In genomic region chr10:67116251-67116650, GRCm38 (mm10) we compare ENCODE assay signal across 8 mouse cellular contexts. TPM values are rescaled to one million over a fixed set of nuclear protein-coding genes. Genes with fewer than 3 reads are reported as not detected.
DNase-seq lines count a peak whose midpoint lies in the region; ATAC-seq and TF ChIP-seq lines count a peak whose summit lies in the region.

No protein-coding gene starts in this region.

- peak overlapping the region; percentile 39; the same call in 1 of the 2 replicates for H3K27ac ChIP-seq in forebrain, embryonic 16.5 days (ENCODE audit: low read length)
- no peak overlapping the region for H3K27ac ChIP-seq in forebrain, embryonic 11.5 days (ENCODE audit: low read depth, low read length)
- peak overlapping the region; percentile 13; the same call in 1 of the 2 replicates for H3K27ac ChIP-seq in midbrain, embryonic 14.5 days (replicated peaks; ENCODE audit: low read depth, low read length)
- H3K27ac ChIP-seq in midbrain, embryonic 11.5 days (ENCODE audit: low read depth, low read length), result no peak overlapping the region
- peak overlapping the region; percentile 60; the same call in 1 of the 2 replicates for H3K27ac ChIP-seq in heart, postnatal 0 days (ENCODE audit: low read depth)

- H3K27me3 ChIP-seq in forebrain, embryonic 16.5 days (replicated peaks; ENCODE audit: control insufficient read depth, insufficient read depth, low read length), result no peaks in the 10 kb centered on the region
- H3K27me3 ChIP-seq in forebrain, embryonic 11.5 days (ENCODE audit: control insufficient read depth, insufficient read depth, low read length), result no peaks in the 10 kb centered on the region
- H3K27me3 ChIP-seq in midbrain, embryonic 14.5 days (ENCODE audit: control insufficient read depth, insufficient read depth, low read length), result no peaks in the 10 kb centered on the region
- H3K27me3 ChIP-seq in midbrain, embryonic 11.5 days (ENCODE audit: control insufficient read depth, insufficient read depth, low read length), result no peaks in the 10 kb centered on the region
- no peaks in the 10 kb centered on the region for H3K27me3 ChIP-seq in heart, postnatal 0 days (ENCODE audit: control insufficient read depth, insufficient read depth, low read length)

- no peak overlapping the region for H3K4me2 ChIP-seq in forebrain, embryonic 16.5 days (ENCODE audit: low read length)
- H3K4me2 ChIP-seq in forebrain, embryonic 11.5 days (ENCODE audit: low read depth, low read length, severe bottlenecking), result no peak overlapping the region
- no peak overlapping the region for H3K4me2 ChIP-seq in midbrain, embryonic 14.5 days (ENCODE audit: low read length)
- H3K4me2 ChIP-seq in midbrain, embryonic 11.5 days, result no peak overlapping the region
- H3K4me2 ChIP-seq in heart, postnatal 0 days (ENCODE audit: low read depth, low read length), result no peak overlapping the region

- H3K9me3 ChIP-seq in forebrain, embryonic 16.5 days (ENCODE audit: control insufficient read depth, low read length), result no peaks in the 10 kb centered on the region
- H3K9me3 ChIP-seq in forebrain, embryonic 11.5 days (ENCODE audit: control insufficient read depth, low read length), result no peaks in the 10 kb centered on the region
- no peaks in the 10 kb centered on the region for H3K9me3 ChIP-seq in midbrain, embryonic 14.5 days (ENCODE audit: control insufficient read depth, low read length)
- no peaks in the 10 kb centered on the region for H3K9me3 ChIP-seq in midbrain, embryonic 11.5 days (ENCODE audit: control insufficient read depth, low read length)
- H3K9me3 ChIP-seq in heart, postnatal 0 days (replicated peaks; ENCODE audit: control insufficient read depth, low read length), result no peaks in the 10 kb centered on the region

- no peak overlapping the region for H3K4me3 ChIP-seq in forebrain, embryonic 16.5 days (replicated peaks; ENCODE audit: low read length)
- H3K4me3 ChIP-seq in forebrain, embryonic 11.5 days (ENCODE audit: low read depth, low read length), result no peak overlapping the region
- H3K4me3 ChIP-seq in midbrain, embryonic 14.5 days (replicated peaks; ENCODE audit: low read depth, low read length), result no peak overlapping the region
- no peak overlapping the region for H3K4me3 ChIP-seq in midbrain, embryonic 11.5 days (ENCODE audit: low read depth, low read length)
- no peak overlapping the region for H3K4me3 ChIP-seq in heart, postnatal 0 days (ENCODE audit: low read depth, low read length)

- peaks cover 25% of the 10 kb centered on the region for H3K4me1 ChIP-seq in forebrain, embryonic 16.5 days (replicated peaks; ENCODE audit: control insufficient read depth, insufficient read depth, low read length)
- H3K4me1 ChIP-seq in forebrain, embryonic 11.5 days (replicated peaks; ENCODE audit: control insufficient read depth, insufficient read depth, low read length), result peaks cover 9% of the 10 kb centered on the region; the same call in 1 of the 2 replicates
- peaks cover 30% of the 10 kb centered on the region for H3K4me1 ChIP-seq in midbrain, embryonic 14.5 days (ENCODE audit: control insufficient read depth, insufficient read depth, low read length)
- peaks cover 5% of the 10 kb centered on the region; the same call in 1 of the 2 replicates for H3K4me1 ChIP-seq in midbrain, embryonic 11.5 days (ENCODE audit: control insufficient read depth, insufficient read depth, low read length)
- peaks cover 47% of the 10 kb centered on the region for H3K4me1 ChIP-seq in heart, postnatal 0 days (ENCODE audit: control insufficient read depth, insufficient read depth)

- peak; percentile 41; the same call in 1 of the 2 replicates for ATAC-seq in forebrain, embryonic 16.5 days
- ATAC-seq in forebrain, embryonic 11.5 days (replicated peaks; ENCODE audit: low FRiP score), result no peak
- ATAC-seq in midbrain, embryonic 14.5 days (ENCODE audit: low FRiP score, low TSS enrichment), result no peak
- ATAC-seq in midbrain, embryonic 11.5 days (ENCODE audit: low FRiP score), result no peak
- no peak for ATAC-seq in heart, postnatal 0 days (ENCODE audit: insufficient read depth, low read depth)

- TF ChIP-seq EP300 in heart, postnatal 0 days (IDR thresholded peaks at IDR 0.05; ENCODE audit: low read depth), result no peak

- no peak for DNase-seq in forebrain, embryonic 11.5 days (ENCODE audit: low spot score)
- no peak for DNase-seq in midbrain, embryonic 14.5 days
- DNase-seq in midbrain, embryonic 11.5 days (ENCODE audit: low spot score, missing footprints), result no peak
- DNase-seq in heart, postnatal 0 days (ENCODE audit: low spot score), result no peak
- DNase-seq in skeletal muscle tissue, adult 2 months (ENCODE audit: low read depth, low spot score), result peak; percentile 38
- DNase-seq in spleen, postnatal 4 days (ENCODE audit: low spot score in 2 of 2), result no peak
- no peak for DNase-seq in c-Kit-positive CD71-positive TER-119-positive erythroid progenitor cells, embryonic 14.5 days (ENCODE audit: low spot score)

- no peak for TF ChIP-seq CTCF in heart, postnatal 0 days (IDR thresholded peaks at IDR 0.05; ENCODE audit: low read depth)

- 0 out of 2 replicates have a peak overlapping the region, but pooled peaks have one; percentile 3 for H3K9ac ChIP-seq in forebrain, embryonic 16.5 days (replicated peaks; ENCODE audit: low read depth, low read length)
- no peak overlapping the region for H3K9ac ChIP-seq in forebrain, embryonic 11.5 days (ENCODE audit: low read length)
- no peak overlapping the region for H3K9ac ChIP-seq in midbrain, embryonic 14.5 days (replicated peaks; ENCODE audit: low read length)
- H3K9ac ChIP-seq in midbrain, embryonic 11.5 days (ENCODE audit: low read length), result no peak overlapping the region
- no peak overlapping the region for H3K9ac ChIP-seq in heart, postnatal 0 days (replicated peaks; ENCODE audit: low read depth, low read length)

- WGBS in forebrain, embryonic 16.5 days, result 38% methylated on average over 8 of the region's 8 CpGs
- 81% methylated on average over 8 of the region's 8 CpGs for WGBS in forebrain, embryonic 11.5 days
- 51% methylated on average over 8 of the region's 8 CpGs for WGBS in midbrain, embryonic 14.5 days
- WGBS in midbrain, embryonic 11.5 days, result 83% methylated on average over 8 of the region's 8 CpGs
- WGBS in heart, postnatal 0 days, result 53% methylated on average over 8 of the region's 8 CpGs

- no peaks in the 10 kb centered on the region for H3K36me3 ChIP-seq in forebrain, embryonic 16.5 days (ENCODE audit: control insufficient read depth, insufficient read depth)
- H3K36me3 ChIP-seq in forebrain, embryonic 11.5 days (ENCODE audit: control insufficient read depth, insufficient read depth, low read length), result no peaks in the 10 kb centered on the region
- no peaks in the 10 kb centered on the region for H3K36me3 ChIP-seq in midbrain, embryonic 14.5 days (ENCODE audit: control insufficient read depth, insufficient read depth, low read length)
- H3K36me3 ChIP-seq in midbrain, embryonic 11.5 days (ENCODE audit: control insufficient read depth, insufficient read depth, low read length), result no peaks in the 10 kb centered on the region
- no peaks in the 10 kb centered on the region for H3K36me3 ChIP-seq in heart, postnatal 0 days (replicated peaks; ENCODE audit: control insufficient read depth, insufficient read depth, low read length)

RNA-seq across cellular contexts. Expression of gene Reep3, which starts 19.5 kb away (rescaled TPM):
- polyA plus RNA-seq in forebrain, embryonic 16.5 days (2015; fragmentation: Nextera tagmentation; extraction: Ambion mirVana), result 34.9 and 39.3 TPM in 2 replicates
- 44.6 and 48.4 TPM in 2 replicates for polyA plus RNA-seq in forebrain, embryonic 11.5 days (2014; fragmentation: Nextera tagmentation; extraction: Ambion mirVana)
- 30.5 and 35.5 TPM in 2 replicates for polyA plus RNA-seq in midbrain, embryonic 14.5 days (2014; fragmentation: Nextera tagmentation; extraction: Ambion mirVana)
- polyA plus RNA-seq in midbrain, embryonic 11.5 days (2014; fragmentation: Nextera tagmentation; extraction: Ambion mirVana), result 37.5 and 38.9 TPM in 2 replicates
- total RNA-seq in heart, postnatal 0 days (2014; rRNA removed; ENCODE audit: low replicate concordance), result 24.0 and 26.6 TPM in 2 replicates
- 25.6 and 26.8 TPM in 2 replicates for polyA plus RNA-seq in heart, postnatal 0 days (2015; fragmentation: Nextera tagmentation; extraction: Ambion mirVana)

RNA-seq across cellular contexts. Expression of gene Jmjd1c, which starts 20.3 kb away (rescaled TPM):
- polyA plus RNA-seq in forebrain, embryonic 16.5 days (2015; fragmentation: Nextera tagmentation; extraction: Ambion mirVana), result 51.8 and 55.2 TPM in 2 replicates
- 53.1 and 55.7 TPM in 2 replicates for polyA plus RNA-seq in forebrain, embryonic 11.5 days (2014; fragmentation: Nextera tagmentation; extraction: Ambion mirVana)
- 54.4 and 56.4 TPM in 2 replicates for polyA plus RNA-seq in midbrain, embryonic 14.5 days (2014; fragmentation: Nextera tagmentation; extraction: Ambion mirVana)
- polyA plus RNA-seq in midbrain, embryonic 11.5 days (2014; fragmentation: Nextera tagmentation; extraction: Ambion mirVana), result 46.9 and 49.0 TPM in 2 replicates
- total RNA-seq in heart, postnatal 0 days (2014; rRNA removed; ENCODE audit: low replicate concordance), result 42.4 and 55.3 TPM in 2 replicates
- 28.1 and 29.0 TPM in 2 replicates for polyA plus RNA-seq in heart, postnatal 0 days (2015; fragmentation: Nextera tagmentation; extraction: Ambion mirVana)

Comparison
In these comparisons a context has a peak if more than half of its experiments do, and no peak if none do; other contexts are left out.
1. H3K27ac ChIP-seq: peak in forebrain, embryonic 16.5 days (single experiment), midbrain, embryonic 14.5 days (single experiment) and heart, postnatal 0 days (single experiment); none in forebrain, embryonic 11.5 days (single experiment) and midbrain, embryonic 11.5 days (single experiment).